Mouse (Mus musculus) heart, embryonic 11.5 days (tissue): Measurements from ENCODE around the gene Kcnd3. TPM values are rescaled to one million over a fixed set of nuclear protein-coding genes. Genes with fewer than 3 reads are reported as not detected.

Source experiments
- ATAC-seq: fragments of 200-750 bp; cut with Nextera tagmentation; replicated peaks from 2 replicates; pipeline ENCODE4 v1.8.0; 2017; ENCODE audit warnings: moderate library complexity; ENCODE audit not compliant: insufficient number of reproducible peaks, low FRiP score, low TSS enrichment
- H3K27ac ChIP-seq: fragments of 300-500 bp; sonication (generic); 2 replicates; pipeline ENCODE4 v1.5.1; 2014; ENCODE audit warnings: mild to moderate bottlenecking, low read depth, low read length
- H3K27me3 ChIP-seq: fragments of 300-500 bp; sonication (generic); 2 replicates; pipeline ENCODE4 v1.6.1; 2014; ENCODE audit warnings: mild to moderate bottlenecking, low read length, mixed read lengths; ENCODE audit not compliant: control insufficient read depth, insufficient read depth
- H3K36me3 ChIP-seq: fragments of 300-500 bp; sonication (generic); 2 replicates; pipeline ENCODE4 v1.6.1; 2014; ENCODE audit warnings: mild to moderate bottlenecking, low read length, moderate library complexity, mixed read lengths; ENCODE audit not compliant: control insufficient read depth, insufficient read depth
- H3K4me1 ChIP-seq: fragments of 300-500 bp; sonication (generic); 2 replicates; pipeline ENCODE4 v1.6.1; 2014; ENCODE audit warnings: low read length; ENCODE audit not compliant: control insufficient read depth, insufficient read depth
- H3K4me2 ChIP-seq: fragments of 300-500 bp; sonication (generic); 2 replicates; pipeline ENCODE4 v1.6.1; 2014; ENCODE audit warnings: mild to moderate bottlenecking, moderate library complexity
- H3K4me3 ChIP-seq: fragments of 300-500 bp; sonication (generic); 2 replicates; pipeline ENCODE4 v1.5.1; 2014; ENCODE audit warnings: low read depth, low read length
- H3K9ac ChIP-seq: fragments of 300-500 bp; sonication (generic); 2 replicates; pipeline ENCODE4 v1.6.1; 2014; ENCODE audit warnings: mild to moderate bottlenecking, low read depth, low read length, moderate library complexity
- H3K9me3 ChIP-seq: fragments of 300-500 bp; sonication (generic); replicated peaks from 2 replicates; pipeline ENCODE4 v1.6.1; 2016; ENCODE audit warnings: low read length; ENCODE audit not compliant: control insufficient read depth
- WGBS: fragments of 180-500 bp; shearing (Covaris S2); extraction: QIAGEN DNeasy Blood & Tissue Kit; methylation state at CpG from one replicate; pipeline ENCODE4 v1.1.7; 2014; ENCODE audit not compliant: insufficient replicate concordance; 5-methylcytosine and 5-hydroxymethylcytosine counted together
- polyA plus RNA-seq: library from polyadenylated mRNA; unstranded; fragments of >200 nt; fragmentation: Nextera tagmentation; extraction: Ambion mirVana; gene quantifications from 2 replicates; pipeline ENCODE4 v1.2.1, GENCODE M21; 2014

Kcnd3 gene
- polyA plus RNA-seq, 1 experiment from 2014 or later, result 0.56 TPM

- H3K4me2 ChIP-seq, result no peak overlapping the region
- no peak for ATAC-seq
- H3K27ac ChIP-seq, result no peak overlapping the region
- no peak overlapping the region for H3K4me3 ChIP-seq
- no peak overlapping the region for H3K9ac ChIP-seq
- no peaks in the 10 kb centered on the region for H3K9me3 ChIP-seq
- peaks cover 16% of the 10 kb centered on the region for H3K4me1 ChIP-seq
- WGBS, result 74% methylated on average over 4 of the region's 4 CpGs
- no peaks in the 10 kb centered on the region for H3K36me3 ChIP-seq
- no peaks in the 10 kb centered on the region for H3K27me3 ChIP-seq
Measured at GRCm38 (mm10) chr3:105542741-105543140, 90.6 kb downstream of the Kcnd3 start.

- H3K27ac ChIP-seq, result no peak overlapping the region
- H3K4me3 ChIP-seq, result no peak overlapping the region
- H3K4me2 ChIP-seq, result no peak overlapping the region
- H3K36me3 ChIP-seq, result no peaks in the 10 kb centered on the region
- ATAC-seq, result no peak
- H3K9me3 ChIP-seq, result no peaks in the 10 kb centered on the region
- peaks cover 8% of the 10 kb centered on the region for H3K4me1 ChIP-seq
- H3K27me3 ChIP-seq, result no peaks in the 10 kb centered on the region
- 48% methylated on average over 1 of the region's 1 CpGs for WGBS
- no peak overlapping the region for H3K9ac ChIP-seq
Measured at GRCm38 (mm10) chr3:105544106-105544505, 92.0 kb downstream of the Kcnd3 start.

GRCm38 (mm10) chr3:105546611-105547071 is 94.5 kb downstream of the Kcnd3 start:
- Histone ChIP-seq H3K4me3 (no peak overlapping the region), H3K4me2 (no peak overlapping the region), H3K27ac (no peak overlapping the region), H3K9ac (no peak overlapping the region), H3K27me3 (no peaks in the 10 kb centered on the region), H3K36me3 (no peaks in the 10 kb centered on the region), H3K4me1 (0 out of 2 replicates have a peak, but pooled peaks cover 2% of the 10 kb centered on the region), H3K9me3 (no peaks in the 10 kb centered on the region)
- ATAC-seq, result no peak
- WGBS, result 42% methylated on average over 13 of the region's 13 CpGs

GRCm38 (mm10) chr3:105548074-105548771 is 96.1 kb downstream of the Kcnd3 start:
- WGBS, result 64% methylated on average over 11 of the region's 11 CpGs
- no peak for ATAC-seq
- 0 out of 2 replicates have a peak, but pooled peaks cover 2% of the 10 kb centered on the region for H3K4me1 ChIP-seq
- no peaks in the 10 kb centered on the region for H3K27me3 ChIP-seq
- H3K4me2 ChIP-seq, result no peak overlapping the region
- no peak overlapping the region for H3K4me3 ChIP-seq
- no peaks in the 10 kb centered on the region for H3K9me3 ChIP-seq
- no peak overlapping the region for H3K9ac ChIP-seq
- no peaks in the 10 kb centered on the region for H3K36me3 ChIP-seq
- H3K27ac ChIP-seq, result no peak overlapping the region

GRCm38 (mm10) chr3:105559456-105559855 is 107.3 kb downstream of the Kcnd3 start:
- WGBS, result 25% methylated on average over 2 of the region's 2 CpGs
- Histone ChIP-seq H3K36me3 (no peaks in the 10 kb centered on the region), H3K27ac (no peak overlapping the region), H3K9me3 (no peaks in the 10 kb centered on the region), H3K4me3 (no peak overlapping the region), H3K9ac (no peak overlapping the region), H3K4me1 (0 out of 2 replicates have a peak, but pooled peaks cover 2% of the 10 kb centered on the region), H3K27me3 (no peaks in the 10 kb centered on the region; the same call in 1 of the 2 replicates), H3K4me2 (0 out of 2 replicates have a peak overlapping the region, but pooled peaks have one; percentile 5)
- no peak for ATAC-seq

GRCm38 (mm10) chr3:105566973-105567372 is 114.8 kb downstream of the Kcnd3 start:
- no peak overlapping the region for H3K9ac ChIP-seq
- no peak overlapping the region for H3K27ac ChIP-seq
- H3K4me3 ChIP-seq, result no peak overlapping the region
- no peak overlapping the region for H3K4me2 ChIP-seq
- H3K4me1 ChIP-seq, result no peaks in the 10 kb centered on the region
- H3K36me3 ChIP-seq, result no peaks in the 10 kb centered on the region
- 81% methylated on average over 8 of the region's 8 CpGs for WGBS
- ATAC-seq, result no peak
- no peaks in the 10 kb centered on the region for H3K9me3 ChIP-seq
- H3K27me3 ChIP-seq, result no peaks in the 10 kb centered on the region; the same call in 1 of the 2 replicates

- no peaks in the 10 kb centered on the region for H3K9me3 ChIP-seq
- WGBS, result 65% methylated on average over 4 of the region's 4 CpGs
- no peak overlapping the region for H3K4me2 ChIP-seq
- ATAC-seq, result no peak
- no peak overlapping the region for H3K9ac ChIP-seq
- no peaks in the 10 kb centered on the region for H3K36me3 ChIP-seq
- no peaks in the 10 kb centered on the region; the same call in 1 of the 2 replicates for H3K27me3 ChIP-seq
- H3K4me1 ChIP-seq, result no peaks in the 10 kb centered on the region
- no peak overlapping the region for H3K4me3 ChIP-seq
- H3K27ac ChIP-seq, result no peak overlapping the region
Measured at GRCm38 (mm10) chr3:105567472-105567871, 115.3 kb downstream of the Kcnd3 start.

GRCm38 (mm10) chr3:105568403-105568802 is 116.3 kb downstream of the Kcnd3 start:
- 85% methylated on average over 8 of the region's 8 CpGs for WGBS
- ATAC-seq, result no peak
- H3K9ac ChIP-seq, result no peak overlapping the region

GRCm38 (mm10) chr3:105568851-105569250 is 116.7 kb downstream of the Kcnd3 start:
- Histone ChIP-seq H3K9ac (no peak overlapping the region), H3K27ac (no peak overlapping the region), H3K9me3 (no peaks in the 10 kb centered on the region), H3K4me1 (no peaks in the 10 kb centered on the region), H3K4me2 (no peak overlapping the region), H3K4me3 (no peak overlapping the region), H3K36me3 (no peaks in the 10 kb centered on the region), H3K27me3 (no peaks in the 10 kb centered on the region; the same call in 1 of the 2 replicates)
- WGBS, result 64% methylated on average over 9 of the region's 9 CpGs
- ATAC-seq, result no peak

More at GRCm38 (mm10) chr3:105568403-105568802, 116.3 kb downstream of the Kcnd3 start:
- no peak overlapping the region for H3K4me3 ChIP-seq
- H3K4me1 ChIP-seq, result no peaks in the 10 kb centered on the region
- H3K27ac ChIP-seq, result no peak overlapping the region
- no peaks in the 10 kb centered on the region; the same call in 1 of the 2 replicates for H3K27me3 ChIP-seq
- no peaks in the 10 kb centered on the region for H3K36me3 ChIP-seq
- H3K9me3 ChIP-seq, result no peaks in the 10 kb centered on the region
- H3K4me2 ChIP-seq, result no peak overlapping the region
